Mouse (Mus musculus): Measurements from ENCODE around the gene T2. TPM values are rescaled to one million over a fixed set of nuclear protein-coding genes. Genes with fewer than 3 reads are reported as not detected.

Gene T2
- total RNA-seq, 2 experiments from 2014 or later: 0.64 to 0.88 TPM

- DNase-seq (ENCODE audit: low spot score in 2 of 2): peak; percentile 65 to 69
These were observed 107.8 kb downstream of the T2 start for GRCm38 (mm10) chr17:8463482-8464128.

- no peak for DNase-seq (ENCODE audit: low spot score in 2 of 2)
These were observed 112.0 kb downstream of the T2 start for GRCm38 (mm10) chr17:8467771-8468170.

GRCm38 (mm10) chr17:8468716-8469344, 113.0 kb downstream of the T2 start:
- peak; percentile 89 to 93 for DNase-seq (ENCODE audit: low spot score in 2 of 2)

Other genes starting within 250 kb of the T2 start
- under 1 TPM in 1 of 2 experiments, not detected in 1; 0.24 TPM for gene Gm49673, start 208.2 kb upstream of the T2 start, total RNA-seq (2021)
- 1 to 10 TPM; 5.8 to 8.3 TPM for gene Rnaset2a, start 207.9 kb upstream of the T2 start, total RNA-seq (2021)
- gene Fgfr1op, start 190.5 kb upstream of the T2 start, total RNA-seq (2021): 10 to 100 TPM; 16.0 to 16.3 TPM
- not detected for gene Ccr6, start 119.9 kb upstream of the T2 start, total RNA-seq (2021)
- gene Mpc1, start 73.1 kb upstream of the T2 start, total RNA-seq (2021): 100 to 1,000 TPM; 165 to 175 TPM
- 10 to 100 TPM; 55.7 to 58.9 TPM for gene Sft2d1, start 44.9 kb upstream of the T2 start, total RNA-seq (2021)
- 10 to 100 TPM; 12.2 to 13.6 TPM for gene Prr18, start 18.5 kb upstream of the T2 start, total RNA-seq (2021)
- not detected for gene T, start 78.4 kb downstream of the T2 start, total RNA-seq (2021)
- gene Pde10a, start 169.4 kb downstream of the T2 start, total RNA-seq (2021): 10 to 100 TPM; 66.5 to 67.2 TPM
- gene Gm17087, start 211.0 kb downstream of the T2 start, total RNA-seq (2021): not detected

All from layer of hippocampus, postnatal 14 days (tissue).